Mouse (Mus musculus) liver, embryonic 16.5 days (tissue): Measurements from ENCODE around the gene Pnldc1. TPM values are rescaled to one million over a fixed set of nuclear protein-coding genes. Genes with fewer than 3 reads are reported as not detected.

Source experiments
- ATAC-seq: fragments of 200-750 bp; cut with Nextera tagmentation; 2 replicates; pipeline ENCODE4 v1.8.0; 2017; ENCODE audit warnings: low read depth, mild to moderate bottlenecking, moderate number of reproducible peaks, moderate library complexity
- H3K27ac ChIP-seq: fragments of 300-500 bp; sonication (generic); 2 replicates; pipeline ENCODE4 v1.5.1; 2014; ENCODE audit warnings: mild to moderate bottlenecking, low read length
- H3K27me3 ChIP-seq: fragments of 300-500 bp; sonication (generic); 2 replicates; pipeline ENCODE4 v1.6.1; 2014; ENCODE audit warnings: low read depth, low read length, mixed read lengths; ENCODE audit not compliant: control insufficient read depth, insufficient read depth
- H3K36me3 ChIP-seq: fragments of 300-500 bp; sonication (generic); 2 replicates; pipeline ENCODE4 v1.6.1; 2014; ENCODE audit warnings: mild to moderate bottlenecking; ENCODE audit not compliant: control insufficient read depth, insufficient read depth
- H3K4me1 ChIP-seq: fragments of 300-500 bp; sonication (generic); 2 replicates; pipeline ENCODE4 v1.6.1; 2014; ENCODE audit warnings: low read depth, low read length, mixed read lengths; ENCODE audit not compliant: control insufficient read depth
- H3K4me2 ChIP-seq: fragments of 300-500 bp; sonication (generic); 2 replicates; pipeline ENCODE4 v1.6.1; 2014; ENCODE audit warnings: low read depth, low read length, mixed read lengths
- H3K4me3 ChIP-seq: fragments of 300-500 bp; sonication (generic); 2 replicates; pipeline ENCODE4 v1.5.1; 2014; ENCODE audit warnings: low read depth, mild to moderate bottlenecking, low read length
- H3K9ac ChIP-seq: fragments of 300-500 bp; sonication (generic); 2 replicates; pipeline ENCODE4 v1.6.1; 2014; ENCODE audit warnings: low read depth, low read length
- H3K9me3 ChIP-seq: fragments of 300-500 bp; sonication (generic); replicated peaks from 2 replicates; pipeline ENCODE4 v1.6.1; 2016; ENCODE audit warnings: low read length; ENCODE audit not compliant: control insufficient read depth
- whole genome bisulfite sequencing: fragments of 180-500 bp; shearing (Covaris S2); extraction: QIAGEN DNeasy Blood & Tissue Kit; methylation state at CpG from one replicate; pipeline ENCODE4 v1.1.7; 2014; ENCODE audit not compliant: insufficient replicate concordance; 5-methylcytosine and 5-hydroxymethylcytosine counted together
- polyA plus RNA-seq: library from polyadenylated mRNA; unstranded; fragments of >200 nt; fragmentation: Nextera tagmentation; extraction: Ambion mirVana; gene quantifications from 2 replicates; pipeline ENCODE4 v1.2.1, GENCODE M21; 2015

The Pnldc1 gene
- polyA plus RNA-seq, 1 experiment from 2014 or later, result 0.21 TPM

GRCm38 (mm10) chr17:12875734-12876133 lies 34.3 kb downstream of the Pnldc1 start, which contains the start of gene Mrgprh:
TSS of gene Mrgprh (plus strand) at chr17:12876034.
- ATAC-seq, result no peak
- Histone ChIP-seq H3K36me3 (no peaks in the 10 kb centered on the region), H3K4me2 (no peak within 1 kb of the TSS), H3K4me3 (no peak within 1 kb of the TSS), H3K9ac (no peak within 1 kb of the TSS), H3K9me3 (no peaks in the 10 kb centered on the region), H3K27ac (no peak within 1 kb of the TSS), H3K4me1 (no peaks in the 10 kb centered on the region; the same call in none of the 2 replicates), H3K27me3 (peaks cover 4% of the 10 kb centered on the region)
- WGBS, result 50% methylated on average over 5 of the region's 5 CpGs

GRCm38 (mm10) chr17:12872275-12873028 lies 37.6 kb downstream of the Pnldc1 start:
- Histone ChIP-seq H3K4me3 (no peak overlapping the region), H3K9me3 (no peaks in the 10 kb centered on the region), H3K4me1 (no peaks in the 10 kb centered on the region), H3K9ac (no peak overlapping the region), H3K27ac (no peak overlapping the region), H3K4me2 (no peak overlapping the region), H3K36me3 (no peaks in the 10 kb centered on the region), H3K27me3 (peaks cover 6% of the 10 kb centered on the region)
- WGBS, result 52% methylated on average over 16 of the region's 16 CpGs
- ATAC-seq, result no peak

GRCm38 (mm10) chr17:12868640-12869039 lies 41.4 kb downstream of the Pnldc1 start:
- peaks cover 6% of the 10 kb centered on the region for H3K27me3 ChIP-seq
- no peak for ATAC-seq
- H3K27ac ChIP-seq, result no peak overlapping the region
- H3K4me1 ChIP-seq, result no peaks in the 10 kb centered on the region
- no peaks in the 10 kb centered on the region for H3K9me3 ChIP-seq
- no peak overlapping the region for H3K9ac ChIP-seq
- H3K36me3 ChIP-seq, result no peaks in the 10 kb centered on the region
- no peak overlapping the region for H3K4me2 ChIP-seq
- 17% methylated on average over 4 of the region's 4 CpGs for WGBS
- H3K4me3 ChIP-seq, result no peak overlapping the region

GRCm38 (mm10) chr17:12868043-12868442 lies 42.0 kb downstream of the Pnldc1 start, which contains the start of gene Mas1:
TSS of gene Mas1 (minus strand) at chr17:12868143.
- Histone ChIP-seq H3K4me2 (no peak within 1 kb of the TSS), H3K4me3 (no peak within 1 kb of the TSS), H3K4me1 (no peaks in the 10 kb centered on the region), H3K9me3 (no peaks in the 10 kb centered on the region), H3K27ac (no peak within 1 kb of the TSS), H3K9ac (no peak within 1 kb of the TSS), H3K36me3 (no peaks in the 10 kb centered on the region), H3K27me3 (peaks cover 6% of the 10 kb centered on the region)
- no peak for ATAC-seq
- 40% methylated on average over 2 of the region's 2 CpGs for WGBS

DNA sequence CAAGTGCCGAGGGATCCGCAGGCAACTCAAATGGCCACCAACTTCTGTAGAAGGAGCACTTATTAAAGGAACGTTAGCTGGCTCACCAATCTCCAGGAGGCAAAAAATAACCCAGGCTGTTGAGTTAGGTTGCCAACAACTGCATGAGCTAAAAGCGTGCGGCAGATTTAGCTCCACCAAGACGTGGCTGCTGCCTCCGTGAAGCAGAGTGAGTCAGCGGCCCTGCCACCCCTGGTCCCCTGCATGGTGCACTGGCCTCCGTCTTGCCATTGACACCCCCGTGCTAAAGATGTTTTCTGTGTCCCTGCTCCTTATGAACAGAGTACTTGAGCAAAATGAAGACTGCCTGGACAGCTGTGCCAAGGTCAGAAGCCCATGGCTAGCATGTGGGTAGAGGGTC lies 43.2 kb downstream of the Pnldc1 start:
- no peak overlapping the region for H3K4me3 ChIP-seq
- H3K27ac ChIP-seq, result no peak overlapping the region
- H3K9me3 ChIP-seq, result no peaks in the 10 kb centered on the region
- H3K4me1 ChIP-seq, result no peaks in the 10 kb centered on the region
- H3K27me3 ChIP-seq, result peaks cover 6% of the 10 kb centered on the region
- no peak overlapping the region for H3K9ac ChIP-seq
- WGBS, result 68% methylated on average over 10 of the region's 10 CpGs
- ATAC-seq, result no peak
- H3K36me3 ChIP-seq, result no peaks in the 10 kb centered on the region
- H3K4me2 ChIP-seq, result no peak overlapping the region

- no peaks in the 10 kb centered on the region for H3K36me3 ChIP-seq
- H3K9me3 ChIP-seq, result no peaks in the 10 kb centered on the region
- H3K27ac ChIP-seq, result no peak overlapping the region
- ATAC-seq, result no peak
- no peaks in the 10 kb centered on the region for H3K4me1 ChIP-seq
- no peak overlapping the region for H3K4me2 ChIP-seq
- WGBS, result 39% methylated on average over 3 of the region's 3 CpGs
- H3K4me3 ChIP-seq, result no peak overlapping the region
- H3K27me3 ChIP-seq, result peaks cover 2% of the 10 kb centered on the region; the same call in 1 of the 2 replicates
- no peak overlapping the region for H3K9ac ChIP-seq
Observed at GRCm38 (mm10) chr17:12865407-12865806, 44.6 kb downstream of the Pnldc1 start.

DNA sequence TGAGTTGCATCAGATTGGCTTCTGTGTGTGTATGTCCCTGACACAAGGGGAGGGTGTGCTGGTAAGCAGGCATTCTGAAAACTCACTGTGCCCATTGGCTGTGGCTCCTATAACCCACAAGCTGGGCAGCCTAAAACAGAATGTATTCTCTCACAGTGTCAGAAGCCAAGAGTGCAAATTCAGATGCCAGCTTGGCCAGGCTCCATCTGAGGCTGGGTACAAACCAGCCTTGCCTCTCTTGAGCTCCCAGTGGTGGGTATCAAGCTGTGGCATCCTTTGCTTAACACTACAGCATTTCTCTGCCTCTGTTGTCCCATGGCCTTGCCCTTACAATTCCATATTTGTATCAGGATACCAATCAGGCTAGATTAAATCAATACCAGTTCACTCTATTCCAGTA lies 45.9 kb downstream of the Pnldc1 start:
- no peaks in the 10 kb centered on the region for H3K4me1 ChIP-seq
- H3K27ac ChIP-seq, result no peak overlapping the region
- H3K4me3 ChIP-seq, result no peak overlapping the region
- H3K9me3 ChIP-seq, result no peaks in the 10 kb centered on the region
- no peaks in the 10 kb centered on the region for H3K36me3 ChIP-seq
- no peak overlapping the region for H3K4me2 ChIP-seq
- H3K9ac ChIP-seq, result no peak overlapping the region
- H3K27me3 ChIP-seq, result no peaks in the 10 kb centered on the region
- no peak for ATAC-seq

- H3K4me3 ChIP-seq, result no peak overlapping the region
- no peak overlapping the region for H3K9ac ChIP-seq
- no peak for ATAC-seq
- no peaks in the 10 kb centered on the region for H3K36me3 ChIP-seq
- H3K27me3 ChIP-seq, result no peaks in the 10 kb centered on the region
- no peak overlapping the region for H3K4me2 ChIP-seq
- no peak overlapping the region for H3K27ac ChIP-seq
- no peaks in the 10 kb centered on the region for H3K4me1 ChIP-seq
- no peaks in the 10 kb centered on the region for H3K9me3 ChIP-seq
- WGBS, result 53% methylated on average over 8 of the region's 8 CpGs
Observed at GRCm38 (mm10) chr17:12859006-12859520, 51.0 kb downstream of the Pnldc1 start.

GRCm38 (mm10) chr17:12858072-12858471 lies 52.0 kb downstream of the Pnldc1 start:
- Histone ChIP-seq H3K27ac (no peak overlapping the region), H3K4me1 (no peaks in the 10 kb centered on the region), H3K27me3 (no peaks in the 10 kb centered on the region), H3K4me2 (no peak overlapping the region), H3K4me3 (no peak overlapping the region), H3K9ac (no peak overlapping the region), H3K9me3 (no peaks in the 10 kb centered on the region), H3K36me3 (no peaks in the 10 kb centered on the region)
- 25% methylated on average over 4 of the region's 4 CpGs for WGBS
- ATAC-seq, result no peak
